Mouse (Mus musculus): ENCODE data around the gene Rab24.

GRCm38 (mm10) chr13:55344286-55344685 lies 22.5 kb upstream of the Rab24 start:
- TF ChIP-seq SIN3A (IDR thresholded peaks at IDR 0.05; ENCODE audit: low read length) = no peak
- no peak for TF ChIP-seq EP300 (IDR thresholded peaks at IDR 0.05; ENCODE audit: low read length)
- no peak for TF ChIP-seq CTCF (conservative IDR thresholded peaks at IDR 0.05 in 1 of 2, IDR thresholded peaks at IDR 0.05 in 1 of 2; ENCODE audit: low read depth in 2 of 2, low read length in 2 of 2)
- no peak for TF ChIP-seq POLR2A (IDR thresholded peaks at IDR 0.05; ENCODE audit: low read depth, low read length)
- TF ChIP-seq ELF1 (IDR thresholded peaks at IDR 0.05; ENCODE audit: low read depth, low read length) = no peak
- TF ChIP-seq JUN (IDR thresholded peaks at IDR 0.05; ENCODE audit: insufficient read depth, low read depth, low read length) = no peak
- no peak for TF ChIP-seq HCFC1 (IDR thresholded peaks at IDR 0.05; ENCODE audit: low read depth, low read length)
- no peak for TF ChIP-seq MAX (IDR thresholded peaks at IDR 0.05; ENCODE audit: low read length)
- TF ChIP-seq BHLHE40 (IDR thresholded peaks at IDR 0.05; ENCODE audit: low read depth, low read length) = no peak
